Mouse (Mus musculus): ENCODE results near the gene Sdk2. TPM values are rescaled to one million over a fixed set of nuclear protein-coding genes. Genes with fewer than 3 reads are reported as not detected.
A peak's percentile ranks its signal among the peaks of the same experiment; 100 is the strongest.

Sdk2 gene
- polyA plus RNA-seq, 1 experiment from 2014 or later, result 5.0 TPM

DNA sequence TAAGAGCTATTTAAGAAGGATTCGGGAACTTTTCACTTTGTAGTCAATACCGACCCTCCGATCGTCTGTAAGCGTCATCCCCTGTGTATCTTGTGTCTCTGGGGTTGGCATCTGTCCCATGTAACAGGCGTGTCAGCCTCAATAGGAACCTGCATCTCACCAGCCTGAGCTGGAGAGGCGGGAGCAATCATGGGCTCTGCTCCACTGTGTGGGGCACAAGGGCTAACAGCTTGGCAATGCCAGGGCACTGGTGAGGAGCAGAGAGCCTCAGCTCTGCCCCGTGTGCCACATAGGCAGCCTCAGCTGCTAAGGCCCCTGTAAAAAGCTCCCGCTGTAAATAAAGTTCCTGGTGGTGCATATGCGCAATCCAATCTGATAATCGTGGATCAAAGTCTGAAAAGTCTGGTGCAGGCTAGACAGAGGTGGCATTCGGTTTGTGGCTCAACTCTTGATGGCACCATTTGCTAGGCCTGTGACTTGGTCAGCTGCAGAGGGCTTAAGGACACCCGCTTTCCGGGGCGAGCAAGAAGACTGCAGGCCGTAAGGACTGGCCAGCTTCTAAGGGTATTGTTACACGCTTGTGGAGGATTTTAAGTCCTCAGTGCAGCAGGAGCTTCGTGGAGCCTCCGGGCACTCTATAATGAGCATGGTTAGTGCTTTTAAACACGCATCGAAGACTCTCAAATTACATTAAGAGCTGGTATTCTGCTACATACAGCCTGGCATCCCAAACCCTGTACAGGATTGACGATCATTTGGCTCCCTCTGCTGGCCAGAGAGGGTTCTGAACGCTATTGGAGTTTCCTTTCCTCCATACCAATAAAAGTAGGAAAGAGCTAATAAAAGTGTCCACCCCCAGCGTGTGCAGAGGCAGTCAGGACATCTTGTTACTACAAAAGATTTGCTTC, 256.0 kb downstream of the Sdk2 start:
- WGBS, result 38% methylated on average over 24 of the region's 24 CpGs
- H3K4me2 ChIP-seq (ENCODE audit: low read depth, low read length), result no peak overlapping the region

DNA sequence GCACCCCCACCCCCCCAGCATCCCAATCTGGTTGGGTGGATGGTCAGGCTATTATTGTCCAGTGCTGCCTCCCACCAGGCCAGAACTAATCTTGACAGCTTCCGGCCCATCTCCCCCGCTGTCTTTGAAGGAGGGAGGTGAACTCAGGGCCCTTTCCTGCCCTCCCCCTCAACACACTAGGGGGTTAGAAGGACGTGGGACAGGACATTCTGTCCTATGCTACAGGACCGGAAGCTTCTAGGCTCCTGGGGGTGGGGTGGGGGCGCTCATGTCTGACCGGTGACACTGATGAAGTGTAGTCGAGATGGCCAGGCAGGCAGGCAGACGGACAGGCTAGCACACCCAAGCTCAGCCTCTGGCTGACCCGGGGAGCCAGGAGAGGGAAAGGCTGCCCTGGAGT, 259.8 kb downstream of the Sdk2 start:
- no peak overlapping the region for H3K4me2 ChIP-seq (ENCODE audit: low read depth, low read length)
- H3K9me3 ChIP-seq (ENCODE audit: control insufficient read depth, low read length), result no peaks in the 10 kb centered on the region
- no peaks in the 10 kb centered on the region for H3K27me3 ChIP-seq (ENCODE audit: control insufficient read depth, insufficient read depth, low read length)
- H3K27ac ChIP-seq (ENCODE audit: low read depth, low read length), result no peak overlapping the region
- H3K36me3 ChIP-seq (ENCODE audit: control insufficient read depth, insufficient read depth, low read length), result no peaks in the 10 kb centered on the region
- H3K4me3 ChIP-seq (ENCODE audit: low read depth, low read length), result no peak overlapping the region
- no peak overlapping the region for H3K9ac ChIP-seq (replicated peaks; ENCODE audit: low read depth, low read length)
- no peak for ATAC-seq (ENCODE audit: low read depth)
- peaks cover 6% of the 10 kb centered on the region for H3K4me1 ChIP-seq (ENCODE audit: control insufficient read depth, insufficient read depth, low read length)
- WGBS, result 21% methylated on average over 9 of the region's 9 CpGs

More for the DNA sequence above, 256.0 kb downstream of the Sdk2 start:
- Histone ChIP-seq H3K4me1 (ENCODE audit: control insufficient read depth, insufficient read depth, low read length) (peaks cover 6% of the 10 kb centered on the region), H3K9ac (replicated peaks; ENCODE audit: low read depth, low read length) (no peak overlapping the region), H3K27me3 (ENCODE audit: control insufficient read depth, insufficient read depth, low read length) (no peaks in the 10 kb centered on the region), H3K27ac (ENCODE audit: low read depth, low read length) (no peak overlapping the region), H3K4me3 (ENCODE audit: low read depth, low read length) (no peak overlapping the region), H3K36me3 (ENCODE audit: control insufficient read depth, insufficient read depth, low read length) (no peaks in the 10 kb centered on the region), H3K9me3 (ENCODE audit: control insufficient read depth, low read length) (no peaks in the 10 kb centered on the region)
- ATAC-seq (ENCODE audit: low read depth), result peak; percentile 86

DNA sequence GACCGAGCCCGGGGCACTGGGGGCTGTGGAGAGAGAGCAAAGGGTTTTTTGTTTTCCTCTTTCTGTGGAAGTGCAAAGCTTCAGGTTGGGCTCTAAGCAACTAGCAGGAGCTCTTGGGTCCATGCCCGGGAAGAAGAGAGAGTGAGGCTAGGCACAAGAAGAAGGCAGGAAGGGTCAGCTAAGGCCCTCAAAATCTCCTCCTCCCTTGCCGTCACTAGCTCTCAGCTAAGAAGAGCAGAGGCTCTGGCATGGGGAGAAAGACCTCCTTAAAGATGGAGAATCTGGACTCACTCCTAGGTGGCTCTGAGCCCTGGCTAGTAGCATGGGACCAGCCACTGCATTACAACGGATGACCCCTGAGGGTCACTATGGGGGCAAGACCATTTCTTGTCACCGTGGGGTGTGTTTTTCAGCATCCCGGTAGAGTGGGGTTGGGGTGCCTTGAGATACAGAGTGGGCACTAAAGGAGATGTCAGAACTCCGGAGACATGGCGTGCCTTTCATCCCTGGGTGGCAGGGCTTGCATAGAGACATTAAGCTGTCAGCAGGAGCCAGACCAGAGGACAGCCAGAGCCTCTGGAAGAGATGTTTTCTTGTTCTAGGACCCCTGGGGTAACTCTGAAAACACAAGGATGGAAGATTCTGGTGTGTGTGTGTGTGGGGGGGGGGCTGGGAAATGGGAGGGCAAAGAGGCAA, 260.3 kb downstream of the Sdk2 start:
- H3K4me2 ChIP-seq (ENCODE audit: low read depth, low read length), result no peak overlapping the region
- no peak for ATAC-seq (ENCODE audit: low read depth)
- WGBS, result 44% methylated on average over 9 of the region's 9 CpGs
- H3K4me3 ChIP-seq (ENCODE audit: low read depth, low read length), result no peak overlapping the region
- H3K9me3 ChIP-seq (ENCODE audit: control insufficient read depth, low read length), result no peaks in the 10 kb centered on the region
- H3K4me1 ChIP-seq (ENCODE audit: control insufficient read depth, insufficient read depth, low read length), result peaks cover 6% of the 10 kb centered on the region
- no peaks in the 10 kb centered on the region for H3K36me3 ChIP-seq (ENCODE audit: control insufficient read depth, insufficient read depth, low read length)
- no peak overlapping the region for H3K9ac ChIP-seq (replicated peaks; ENCODE audit: low read depth, low read length)
- H3K27ac ChIP-seq (ENCODE audit: low read depth, low read length), result no peak overlapping the region
- no peaks in the 10 kb centered on the region for H3K27me3 ChIP-seq (ENCODE audit: control insufficient read depth, insufficient read depth, low read length)

DNA sequence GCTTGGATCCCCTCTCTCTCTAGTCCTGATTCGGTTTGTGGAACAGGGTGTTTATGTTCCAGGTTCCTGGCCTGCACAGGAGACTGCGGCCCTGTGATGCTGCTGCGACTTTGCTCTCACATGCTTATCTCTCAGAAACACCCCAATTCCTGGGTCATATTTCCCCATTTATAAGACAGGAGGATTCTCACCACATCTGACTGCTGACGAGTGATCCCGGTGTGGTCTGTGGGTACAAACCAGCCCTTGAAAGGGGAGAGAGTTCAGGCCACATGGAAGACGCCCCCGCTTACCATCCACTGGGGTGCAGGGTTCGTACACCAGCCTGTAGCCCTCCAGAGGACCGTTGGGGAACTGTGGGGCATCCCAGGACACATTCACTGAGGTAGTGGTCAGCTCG, 260.9 kb downstream of the Sdk2 start:
- Histone ChIP-seq H3K27me3 (ENCODE audit: control insufficient read depth, insufficient read depth, low read length) (no peaks in the 10 kb centered on the region), H3K9me3 (ENCODE audit: control insufficient read depth, low read length) (no peaks in the 10 kb centered on the region), H3K9ac (replicated peaks; ENCODE audit: low read depth, low read length) (no peak overlapping the region), H3K4me2 (ENCODE audit: low read depth, low read length) (no peak overlapping the region), H3K4me1 (ENCODE audit: control insufficient read depth, insufficient read depth, low read length) (peaks cover 5% of the 10 kb centered on the region), H3K36me3 (ENCODE audit: control insufficient read depth, insufficient read depth, low read length) (no peaks in the 10 kb centered on the region), H3K4me3 (ENCODE audit: low read depth, low read length) (no peak overlapping the region), H3K27ac (ENCODE audit: low read depth, low read length) (no peak overlapping the region)
- WGBS, result 80% methylated on average over 10 of the region's 10 CpGs
- no peak for ATAC-seq (ENCODE audit: low read depth)

DNA sequence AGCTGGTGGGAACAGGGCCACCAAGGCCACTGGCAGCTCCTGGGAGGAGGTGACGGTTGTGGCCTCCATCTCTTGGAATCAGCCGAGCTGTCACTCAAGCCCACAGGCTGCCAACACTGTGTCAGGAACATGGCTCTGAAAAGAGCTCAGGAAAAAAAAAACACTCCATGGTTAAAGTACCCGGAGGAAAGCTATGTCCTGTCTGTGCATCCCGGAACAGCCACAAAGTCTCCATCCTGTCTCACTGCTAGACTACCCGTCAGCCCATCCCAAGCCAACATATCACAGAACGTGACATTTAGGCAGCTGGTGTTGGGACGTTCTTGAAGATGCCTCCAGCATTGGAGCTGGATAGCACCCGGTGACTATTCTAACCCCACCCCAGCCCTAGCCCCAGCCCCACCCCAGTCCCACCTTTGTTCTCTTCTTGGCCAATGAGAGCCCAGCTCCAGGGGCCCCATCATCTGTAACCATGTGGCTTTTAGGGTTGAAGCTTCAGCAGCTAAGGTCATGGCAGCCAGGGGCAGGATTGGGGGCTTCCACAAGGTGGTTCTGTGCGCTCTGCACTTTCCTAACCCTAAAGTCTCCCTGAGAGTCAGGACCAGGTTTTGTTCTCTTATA, 263.4 kb downstream of the Sdk2 start:
- 72% methylated on average over 9 of the region's 9 CpGs for WGBS
- no peaks in the 10 kb centered on the region for H3K36me3 ChIP-seq (ENCODE audit: control insufficient read depth, insufficient read depth, low read length)
- no peak overlapping the region for H3K9ac ChIP-seq (replicated peaks; ENCODE audit: low read depth, low read length)
- no peak overlapping the region for H3K27ac ChIP-seq (ENCODE audit: low read depth, low read length)
- ATAC-seq (ENCODE audit: low read depth), result no peak
- no peaks in the 10 kb centered on the region for H3K9me3 ChIP-seq (ENCODE audit: control insufficient read depth, low read length)
- H3K27me3 ChIP-seq (ENCODE audit: control insufficient read depth, insufficient read depth, low read length), result no peaks in the 10 kb centered on the region
- H3K4me2 ChIP-seq (ENCODE audit: low read depth, low read length), result no peak overlapping the region
- no peak overlapping the region for H3K4me3 ChIP-seq (ENCODE audit: low read depth, low read length)
- H3K4me1 ChIP-seq (ENCODE audit: control insufficient read depth, insufficient read depth, low read length), result no peaks in the 10 kb centered on the region

DNA sequence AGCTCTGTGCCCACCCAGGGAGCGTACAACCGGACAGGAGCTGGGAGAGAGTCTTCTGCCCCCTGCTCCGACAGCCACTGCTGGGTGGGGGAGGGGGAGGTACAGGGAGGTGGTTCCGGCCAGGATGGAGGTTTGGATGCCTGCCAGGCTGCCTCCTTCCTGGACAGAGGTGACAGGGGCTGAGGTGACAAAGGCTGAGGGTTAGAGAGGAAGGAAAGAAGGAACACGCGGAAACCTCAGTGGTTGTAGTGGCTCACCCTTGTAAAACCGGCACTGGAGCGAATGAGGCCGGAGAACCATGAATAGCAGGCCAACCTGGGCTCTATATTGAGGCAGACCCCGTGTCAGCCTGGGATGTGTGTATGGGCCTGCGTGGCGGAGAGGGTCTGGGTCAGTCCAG, 264.4 kb downstream of the Sdk2 start:
- Histone ChIP-seq H3K4me1 (ENCODE audit: control insufficient read depth, insufficient read depth, low read length) (no peaks in the 10 kb centered on the region), H3K9me3 (ENCODE audit: control insufficient read depth, low read length) (no peaks in the 10 kb centered on the region), H3K27me3 (ENCODE audit: control insufficient read depth, insufficient read depth, low read length) (no peaks in the 10 kb centered on the region), H3K4me2 (ENCODE audit: low read depth, low read length) (no peak overlapping the region), H3K9ac (replicated peaks; ENCODE audit: low read depth, low read length) (no peak overlapping the region), H3K27ac (ENCODE audit: low read depth, low read length) (no peak overlapping the region), H3K4me3 (ENCODE audit: low read depth, low read length) (no peak overlapping the region), H3K36me3 (ENCODE audit: control insufficient read depth, insufficient read depth, low read length) (no peaks in the 10 kb centered on the region)
- WGBS, result 61% methylated on average over 12 of the region's 12 CpGs
- ATAC-seq (ENCODE audit: low read depth), result no peak

DNA sequence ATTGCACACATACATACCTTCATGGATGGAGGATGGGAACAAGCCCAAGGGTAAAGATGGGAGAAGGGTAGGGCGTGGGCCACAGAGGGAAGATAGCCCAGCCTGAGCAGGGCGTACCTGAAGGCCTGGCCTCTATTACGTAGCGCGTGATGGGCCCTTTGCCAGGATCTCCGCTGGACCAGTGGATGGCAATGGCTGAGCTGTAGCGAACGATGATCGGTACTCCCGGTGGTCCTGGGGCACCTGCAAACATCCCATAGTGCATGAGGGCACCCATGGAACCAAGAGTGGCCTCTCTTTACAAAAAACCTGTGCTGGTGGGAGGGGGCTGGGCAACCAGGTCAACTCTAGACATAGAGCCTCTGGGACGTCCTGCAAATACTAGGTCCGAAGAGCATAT, 266.8 kb downstream of the Sdk2 start:
- Histone ChIP-seq H3K27me3 (ENCODE audit: control insufficient read depth, insufficient read depth, low read length) (no peaks in the 10 kb centered on the region), H3K4me1 (ENCODE audit: control insufficient read depth, insufficient read depth, low read length) (no peaks in the 10 kb centered on the region), H3K9me3 (ENCODE audit: control insufficient read depth, low read length) (no peaks in the 10 kb centered on the region), H3K27ac (ENCODE audit: low read depth, low read length) (no peak overlapping the region), H3K36me3 (ENCODE audit: control insufficient read depth, insufficient read depth, low read length) (no peaks in the 10 kb centered on the region), H3K4me2 (ENCODE audit: low read depth, low read length) (no peak overlapping the region), H3K4me3 (ENCODE audit: low read depth, low read length) (no peak overlapping the region), H3K9ac (replicated peaks; ENCODE audit: low read depth, low read length) (no peak overlapping the region)
- no peak for ATAC-seq (ENCODE audit: low read depth)
- WGBS, result 96% methylated on average over 12 of the region's 12 CpGs

DNA sequence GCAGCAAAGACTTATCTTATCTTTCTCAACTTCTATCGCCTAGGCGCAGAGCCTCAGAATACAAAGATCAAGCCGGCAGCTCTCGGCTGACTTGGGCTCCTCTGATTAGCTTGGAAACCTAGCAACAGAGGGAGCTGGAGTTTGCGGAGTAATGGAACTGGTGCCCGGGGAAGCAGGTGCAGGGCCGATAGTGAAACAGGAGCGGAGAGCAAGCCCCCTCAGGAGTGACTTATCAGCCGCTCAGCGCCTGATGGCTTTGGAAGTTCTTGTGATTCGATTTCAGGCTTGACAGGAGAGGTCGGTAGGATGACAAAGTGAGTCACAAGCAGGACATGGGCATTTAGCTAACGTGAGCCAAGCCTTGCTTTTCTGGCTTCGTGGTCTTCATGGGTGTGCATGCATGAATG, 267.8 kb downstream of the Sdk2 start:
- 46% methylated on average over 14 of the region's 14 CpGs for WGBS
- no peaks in the 10 kb centered on the region for H3K27me3 ChIP-seq (ENCODE audit: control insufficient read depth, insufficient read depth, low read length)
- no peaks in the 10 kb centered on the region for H3K36me3 ChIP-seq (ENCODE audit: control insufficient read depth, insufficient read depth, low read length)
- H3K9ac ChIP-seq (replicated peaks; ENCODE audit: low read depth, low read length), result no peak overlapping the region
- no peak overlapping the region for H3K4me3 ChIP-seq (ENCODE audit: low read depth, low read length)
- H3K27ac ChIP-seq (ENCODE audit: low read depth, low read length), result no peak overlapping the region
- H3K4me1 ChIP-seq (ENCODE audit: control insufficient read depth, insufficient read depth, low read length), result no peaks in the 10 kb centered on the region
- no peak overlapping the region for H3K4me2 ChIP-seq (ENCODE audit: low read depth, low read length)
- no peaks in the 10 kb centered on the region for H3K9me3 ChIP-seq (ENCODE audit: control insufficient read depth, low read length)
- ATAC-seq (ENCODE audit: low read depth), result no peak

DNA sequence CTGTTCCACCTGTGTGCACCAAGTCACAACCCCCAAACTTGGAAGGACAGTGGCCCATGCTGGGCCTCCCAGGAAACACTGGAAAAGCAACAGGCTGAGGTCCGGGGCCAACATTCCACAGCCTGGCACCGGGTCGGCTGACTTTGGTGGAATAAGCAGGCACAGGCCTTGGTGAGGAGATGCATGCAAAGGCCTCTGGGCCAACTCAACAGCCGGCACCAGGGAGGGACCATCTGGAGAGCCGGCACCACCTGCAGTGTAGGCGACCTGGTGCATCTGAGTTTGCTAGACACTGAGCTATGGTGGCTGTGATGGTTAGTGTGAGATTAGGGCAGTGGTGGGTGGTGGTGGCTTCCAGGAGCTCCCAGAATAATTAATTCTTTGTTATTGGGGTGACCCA, 268.8 kb downstream of the Sdk2 start:
- H3K4me1 ChIP-seq (ENCODE audit: control insufficient read depth, insufficient read depth, low read length), result no peaks in the 10 kb centered on the region
- no peak for ATAC-seq (ENCODE audit: low read depth)
- H3K4me3 ChIP-seq (ENCODE audit: low read depth, low read length), result no peak overlapping the region
- H3K4me2 ChIP-seq (ENCODE audit: low read depth, low read length), result no peak overlapping the region
- H3K9ac ChIP-seq (replicated peaks; ENCODE audit: low read depth, low read length), result no peak overlapping the region
- H3K9me3 ChIP-seq (ENCODE audit: control insufficient read depth, low read length), result no peaks in the 10 kb centered on the region
- H3K27me3 ChIP-seq (ENCODE audit: control insufficient read depth, insufficient read depth, low read length), result no peaks in the 10 kb centered on the region
- WGBS, result 72% methylated on average over 6 of the region's 6 CpGs
- H3K36me3 ChIP-seq (ENCODE audit: control insufficient read depth, insufficient read depth, low read length), result no peaks in the 10 kb centered on the region
- H3K27ac ChIP-seq (ENCODE audit: low read depth, low read length), result no peak overlapping the region

All from neural tube, embryonic 14.5 days (tissue).